19 mouse cellular contexts compared by ENCODE assay signal in genomic region chr5:117936346-117936745, GRCm38 (mm10).
DNase-seq lines count a peak whose midpoint lies in the region; ATAC-seq lines count a peak whose summit lies in the region.
"Had no signal": no experiment of that assay in that cellular context is flagged by ENCODE, and none has a peak within 500 bp of the region (broad histone marks: within the 10 kb centered on the region; RNA-seq: fewer than 3 reads in every experiment).

No protein-coding gene starts in this region.

- ATAC-seq in cerebellum, adult (ENCODE audit: insufficient number of reproducible peaks, low FRiP score, low TSS enrichment), result no peak
- ATAC-seq: activated CD4-positive, CD25-positive, alpha-beta regulatory T cell, adult 4 months; forebrain, embryonic 14.5 days; forebrain, postnatal 0 days; hindbrain, embryonic 16.5 days; intestine, embryonic 15.5 days had no signal

- DNase-seq in cerebellum, adult 11-12 months, result peak; percentile 40
- no peak for DNase-seq in cerebellum, adult 11 months
- DNase-seq in cerebellum, adult 8-10 months, result peak; percentile 23
- peak; percentile 72 to 77 for DNase-seq in cerebellum, postnatal 10 days
- DNase-seq in urinary bladder, postnatal 10 days (ENCODE audit: low spot score), result no peak
- DNase-seq in kidney, adult 8-10 months, result no peak
- DNase-seq: adrenal gland, adult 8-10 months; adrenal gland, postnatal 25 days; forebrain, postnatal 0 days; gastrocnemius, postnatal 25 days; heart, adult 18-20 months; heart, postnatal 10 days; heart, postnatal 36 days; kidney, adult 11 months had no signal

Comparison
In these comparisons a context has a peak if more than half of its experiments do, and no peak if none do; other contexts are left out.
1. DNase-seq: peak in cerebellum, adult 11-12 months (single experiment), cerebellum, adult 8-10 months (single experiment) and cerebellum, postnatal 10 days (2 of 2); none in cerebellum, adult 11 months (single experiment), urinary bladder, postnatal 10 days (single experiment) and kidney, adult 8-10 months (0 of 2).